ENCODE assay signal across 28 mouse cellular contexts in genomic region chr2:28818866-28819265, GRCm38 (mm10). TPM values are rescaled to one million over a fixed set of nuclear protein-coding genes. Genes with fewer than 3 reads are reported as not detected.
DNase-seq lines count a peak whose midpoint lies in the region; ATAC-seq and TF ChIP-seq lines count a peak whose summit lies in the region.
"Had no signal": no experiment of that assay in that cellular context is flagged by ENCODE, and none has a peak within 500 bp of the region (broad histone marks: within the 10 kb centered on the region; RNA-seq: fewer than 3 reads in every experiment).

No protein-coding gene starts in this region.

- DNase-seq in heart, postnatal 4 days, result peak; percentile 15
- peak; percentile 37 for DNase-seq in layer of hippocampus, adult 11-12 months (ENCODE audit: low spot score)
- no peak for DNase-seq in layer of hippocampus, postnatal 14 days (ENCODE audit: low spot score in 2 of 2)
- DNase-seq in layer of hippocampus, adult 9-11 months, result peak; percentile 34
- peak; percentile 63 to 64 for DNase-seq in right cerebral cortex, postnatal 10 days (ENCODE audit: low spot score in 2 of 2)
- DNase-seq in forebrain, postnatal 0 days, result no peak
- DNase-seq: adrenal gland, postnatal 14 days; cerebellum, adult 18-20 months; cerebellum, postnatal 10 days; gastrocnemius, adult 2 months; gastrocnemius, postnatal 36 days; heart, adult 2 months; heart, postnatal 14 days; kidney, postnatal 10 days; liver; lung, adult 2 months; lung, postnatal 10 days; midbrain, embryonic 14.5 days had no signal

- no peak overlapping the region for H3K9ac ChIP-seq in heart, embryonic 11.5 days (ENCODE audit: low read depth, low read length)
- H3K9ac ChIP-seq in forebrain, postnatal 0 days, result no peak overlapping the region
- H3K9ac ChIP-seq: heart, embryonic 13.5 days; hindbrain, embryonic 12.5 days; liver, embryonic 14.5 days had no signal

- peaks cover 7% of the 10 kb centered on the region; the same call in 1 of the 2 replicates for H3K36me3 ChIP-seq in heart, embryonic 11.5 days (ENCODE audit: control insufficient read depth, insufficient read depth, low read length)
- peaks cover 5% of the 10 kb centered on the region for H3K36me3 ChIP-seq in forebrain, postnatal 0 days (ENCODE audit: insufficient read depth)

- H3K4me2 ChIP-seq in heart, embryonic 11.5 days, result no peak overlapping the region
- no peak overlapping the region for H3K4me2 ChIP-seq in forebrain, postnatal 0 days (ENCODE audit: low read depth)
- H3K4me2 ChIP-seq: heart, embryonic 13.5 days; hindbrain, embryonic 12.5 days had no signal

- H3K4me3 ChIP-seq in heart, embryonic 11.5 days (ENCODE audit: low read depth, low read length), result no peak overlapping the region
- H3K4me3 ChIP-seq in forebrain, postnatal 0 days (ENCODE audit: low read depth, low read length), result no peak overlapping the region
- H3K4me3 ChIP-seq: erythroblast, embryonic 14.5 days; gastrocnemius, adult 2 months; heart, adult 2 months; heart, embryonic 13.5 days; hindbrain, embryonic 12.5 days had no signal

- WGBS in heart, embryonic 11.5 days (ENCODE audit: insufficient replicate concordance), result 61% methylated on average over 4 of the region's 4 CpGs
- 66% methylated on average over 4 of the region's 4 CpGs for WGBS in forebrain, postnatal 0 days

- H3K27me3 ChIP-seq in heart, embryonic 11.5 days (ENCODE audit: control insufficient read depth, insufficient read depth, low read length), result no peaks in the 10 kb centered on the region
- no peaks in the 10 kb centered on the region for H3K27me3 ChIP-seq in forebrain, postnatal 0 days (ENCODE audit: insufficient read depth, low read length)
- H3K27me3 ChIP-seq: heart, embryonic 13.5 days; hindbrain, embryonic 12.5 days had no signal

- no peaks in the 10 kb centered on the region for H3K9me3 ChIP-seq in heart, embryonic 11.5 days (replicated peaks; ENCODE audit: control insufficient read depth, low read length)
- no peaks in the 10 kb centered on the region for H3K9me3 ChIP-seq in forebrain, postnatal 0 days (ENCODE audit: low read length)
- H3K9me3 ChIP-seq: heart, embryonic 13.5 days; hindbrain, embryonic 12.5 days had no signal

- H3K4me1 ChIP-seq in heart, embryonic 11.5 days (ENCODE audit: control insufficient read depth, insufficient read depth, low read length), result no peaks in the 10 kb centered on the region
- H3K4me1 ChIP-seq in forebrain, postnatal 0 days (ENCODE audit: insufficient read depth), result no peaks in the 10 kb centered on the region
- H3K4me1 ChIP-seq: heart, embryonic 13.5 days; hindbrain, embryonic 12.5 days had no signal

- no peak overlapping the region for H3K27ac ChIP-seq in heart, embryonic 11.5 days (ENCODE audit: low read depth, low read length)
- no peak overlapping the region for H3K27ac ChIP-seq in forebrain, postnatal 0 days (ENCODE audit: low read depth, low read length)
- H3K27ac ChIP-seq: gastrocnemius, adult 2 months; heart, adult 2 months; heart, embryonic 13.5 days; hindbrain, embryonic 12.5 days; liver, embryonic 14.5 days; macrophage had no signal

- no peak for TF ChIP-seq CTCF in forebrain, postnatal 0 days (IDR thresholded peaks at IDR 0.05; ENCODE audit: low read depth)

- no peak for ATAC-seq in heart, embryonic 11.5 days (replicated peaks; ENCODE audit: insufficient number of reproducible peaks, low FRiP score, low TSS enrichment)
- no peak for ATAC-seq in megakaryocyte, adult 5-6 weeks (ENCODE audit: poor library complexity, severe bottlenecking)
- ATAC-seq in forebrain, postnatal 0 days, result no peak
- ATAC-seq: CD4-positive, CD25-positive, alpha-beta regulatory T cell, adult 4 months; forebrain, embryonic 16.5 days; intestine, embryonic 16.5 days had no signal

RNA-seq across cellular contexts. Expression of gene Gtf3c4, which starts 21.3 kb away (rescaled TPM):
- total RNA-seq in heart, postnatal 4 days (2021), result 10 to 100 TPM; 23.2 to 26.7 TPM
- 13.7 and 13.9 TPM in 2 replicates for polyA plus RNA-seq in heart, embryonic 11.5 days (2014; fragmentation: Nextera tagmentation; extraction: Ambion mirVana)
- 10 to 100 TPM; 35.5 to 41.1 TPM for total RNA-seq in layer of hippocampus, postnatal 14 days (2021)
- 6.1 and 7.1 TPM in 2 replicates for total RNA-seq in megakaryocyte, adult 5-6 weeks (2015)
- 8.4 and 9.3 TPM in 2 replicates for total RNA-seq in megakaryocyte, adult 5-6 weeks (2017)
- 59.4 and 86.0 TPM in 2 replicates for total RNA-seq in forebrain, postnatal 0 days (2014; rRNA removed)
- 11.1 and 15.8 TPM in 2 replicates for polyA plus RNA-seq in forebrain, postnatal 0 days (2015; fragmentation: Nextera tagmentation; extraction: Ambion mirVana)

RNA-seq across cellular contexts. Expression of gene Ddx31, which starts 21.3 kb away (rescaled TPM):
- total RNA-seq in heart, postnatal 4 days (2021), result 1 to 10 TPM; 5.5 to 6.1 TPM
- polyA plus RNA-seq in heart, embryonic 11.5 days (2014; fragmentation: Nextera tagmentation; extraction: Ambion mirVana), result 9.1 and 9.4 TPM in 2 replicates
- total RNA-seq in layer of hippocampus, postnatal 14 days (2021), result 1 to 10 TPM; 7.4 to 8.0 TPM
- 6.0 and 9.6 TPM in 2 replicates for total RNA-seq in megakaryocyte, adult 5-6 weeks (2015)
- total RNA-seq in megakaryocyte, adult 5-6 weeks (2017), result 9.4 and 9.9 TPM in 2 replicates
- 22.3 and 22.9 TPM in 2 replicates for total RNA-seq in forebrain, postnatal 0 days (2014; rRNA removed)
- polyA plus RNA-seq in forebrain, postnatal 0 days (2015; fragmentation: Nextera tagmentation; extraction: Ambion mirVana), result 9.0 and 10.0 TPM in 2 replicates

Comparison
In these comparisons a context has a peak if more than half of its experiments do, and no peak if none do; other contexts are left out.
1. DNase-seq: peak in heart, postnatal 4 days (single experiment), layer of hippocampus, adult 11-12 months (single experiment), layer of hippocampus, adult 9-11 months (single experiment) and right cerebral cortex, postnatal 10 days (2 of 2); none in layer of hippocampus, postnatal 14 days (0 of 2) and forebrain, postnatal 0 days (single experiment).